Mouse (Mus musculus) bone marrow macrophage, adult 2 months (primary cell): Measurements from ENCODE around the gene Ptpn3.

ENCODE experiments used
- CTCF ChIP-seq: IDR thresholded peaks from 2 replicates; pipeline ENCODE4 v1.5.1; 2012; ENCODE audit warnings: low read depth, mild to moderate bottlenecking, low read length, moderate library complexity
- POLR2A ChIP-seq: IDR thresholded peaks from 2 replicates; pipeline ENCODE4 v1.6.1; 2012; ENCODE audit warnings: mild to moderate bottlenecking, low read depth, low read length, borderline replicate concordance

DNA sequence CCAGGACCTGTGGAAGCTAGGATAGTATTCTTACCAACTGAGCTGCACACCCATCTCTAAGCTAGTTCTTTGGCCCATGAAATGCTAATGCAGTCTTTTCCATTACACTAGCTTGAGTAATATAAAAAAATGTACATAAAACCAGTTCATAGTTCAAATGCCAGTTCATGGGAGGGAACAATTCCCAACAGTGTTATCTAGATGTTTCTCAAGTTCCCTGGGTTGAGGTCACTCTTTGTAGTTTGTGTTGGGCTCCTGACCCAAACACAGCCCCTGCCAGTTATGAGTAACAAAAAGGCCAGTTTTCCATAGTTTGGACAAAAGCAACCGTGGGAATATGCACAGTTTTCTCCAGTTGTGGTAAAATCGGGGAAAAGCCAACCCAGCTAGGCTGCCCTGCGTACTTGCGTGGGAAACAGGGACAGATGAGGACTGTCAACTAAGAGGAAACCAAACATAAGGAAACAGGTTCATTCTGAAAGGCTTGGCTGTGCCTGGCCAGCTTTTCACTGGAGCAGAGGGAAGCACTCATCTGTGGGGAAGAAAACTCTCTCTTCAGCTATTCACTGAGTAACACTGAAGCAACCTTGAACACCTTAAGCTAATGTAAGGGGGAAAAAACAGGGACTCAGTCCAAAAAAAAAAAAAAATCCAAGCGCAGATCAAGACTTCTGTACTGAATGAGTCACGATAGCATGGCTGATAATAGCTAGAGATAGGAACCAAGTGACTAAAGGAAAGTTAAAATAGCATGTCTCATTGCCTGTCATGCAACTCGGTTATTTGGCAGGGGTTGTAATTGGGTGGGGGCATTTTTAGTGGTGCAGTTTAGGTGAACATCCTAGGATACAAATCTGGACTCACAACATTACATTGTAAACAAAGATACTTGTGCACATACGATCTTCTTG, 10.9 kb upstream of the Ptpn3 start:
- TF ChIP-seq CTCF (no peak), POLR2A (no peak)
